Mouse (Mus musculus): ENCODE data around the gene Irx3.

GRCm38 (mm10) chr8:91755062-91755461 is 46.8 kb downstream of the Irx3 start:
- TF ChIP-seq CTCF (IDR thresholded peaks at IDR 0.05; ENCODE audit: borderline replicate concordance, insufficient read depth, low read length) (no peak), POLR2A (IDR thresholded peaks at IDR 0.05; ENCODE audit: low read depth, low read length) (no peak)

Data from embryonic fibroblast, embryonic 13.5 days (primary cell).